Comparison of ENCODE assay signal across 7 mouse cellular contexts in genomic region chr2:155691336-155691722, GRCm38 (mm10). TPM values are rescaled to one million over a fixed set of nuclear protein-coding genes. Genes with fewer than 3 reads are reported as not detected.
DNase-seq lines count a peak whose midpoint lies in the region; ATAC-seq lines count a peak whose summit lies in the region.

No protein-coding gene starts in this region.

- WGBS in embryonic facial prominence, embryonic 14.5 days: 5% methylated on average over 8 of the region's 8 CpGs
- WGBS in limb, embryonic 13.5 days: 5% methylated on average over 8 of the region's 8 CpGs
- WGBS in stomach, embryonic 16.5 days: 2% methylated on average over 8 of the region's 8 CpGs

- H3K9ac ChIP-seq in embryonic facial prominence, embryonic 14.5 days (ENCODE audit: low read depth, low read length): peak overlapping the region; percentile 97
- peak overlapping the region; percentile 95 for H3K9ac ChIP-seq in limb, embryonic 13.5 days
- H3K9ac ChIP-seq in stomach, embryonic 16.5 days (ENCODE audit: low read length): peak overlapping the region; percentile 97

- H3K9me3 ChIP-seq in megakaryocyte, embryonic 14.5 days: no peaks in the 10 kb centered on the region
- H3K9me3 ChIP-seq in embryonic facial prominence, embryonic 14.5 days (ENCODE audit: control insufficient read depth, low read length): no peaks in the 10 kb centered on the region
- no peaks in the 10 kb centered on the region for H3K9me3 ChIP-seq in limb, embryonic 13.5 days
- H3K9me3 ChIP-seq in stomach, embryonic 16.5 days (replicated peaks; ENCODE audit: control insufficient read depth, low read length): no peaks in the 10 kb centered on the region

- H3K36me3 ChIP-seq in megakaryocyte, embryonic 14.5 days (replicated peaks; ENCODE audit: low read length): peaks cover 27% of the 10 kb centered on the region
- peaks cover 13% of the 10 kb centered on the region; the same call in 1 of the 2 replicates for H3K36me3 ChIP-seq in embryonic facial prominence, embryonic 14.5 days (ENCODE audit: control insufficient read depth, insufficient read depth, low read length)
- H3K36me3 ChIP-seq in limb, embryonic 13.5 days: peaks cover 15% of the 10 kb centered on the region
- no peaks in the 10 kb centered on the region for H3K36me3 ChIP-seq in stomach, embryonic 16.5 days (ENCODE audit: control insufficient read depth, insufficient read depth, low read length)

- no peaks in the 10 kb centered on the region for H3K27me3 ChIP-seq in megakaryocyte, embryonic 14.5 days (replicated peaks)
- H3K27me3 ChIP-seq in embryonic facial prominence, embryonic 14.5 days (replicated peaks; ENCODE audit: control insufficient read depth, insufficient read depth, low read length): no peaks in the 10 kb centered on the region
- H3K27me3 ChIP-seq in limb, embryonic 13.5 days: no peaks in the 10 kb centered on the region
- no peaks in the 10 kb centered on the region for H3K27me3 ChIP-seq in stomach, embryonic 16.5 days (ENCODE audit: control insufficient read depth, insufficient read depth, low read length)

- peak overlapping the region; percentile 71 for H3K4me2 ChIP-seq in embryonic facial prominence, embryonic 14.5 days (ENCODE audit: low read depth, low read length)
- H3K4me2 ChIP-seq in limb, embryonic 13.5 days (replicated peaks): peak overlapping the region; percentile 77
- H3K4me2 ChIP-seq in stomach, embryonic 16.5 days (ENCODE audit: low read depth, low read length): peak overlapping the region; percentile 85

- DNase-seq in embryonic facial prominence, embryonic 14.5 days (ENCODE audit: low spot score): no peak
- DNase-seq in left cerebral cortex, adult 18-20 months (ENCODE audit: low spot score in 2 of 2): no peak
- no peak for DNase-seq in T-cell, adult 2 months (ENCODE audit: low spot score)

- H3K27ac ChIP-seq in embryonic facial prominence, embryonic 14.5 days (replicated peaks; ENCODE audit: low read depth, low read length): peak overlapping the region; percentile 88
- peak overlapping the region; percentile 69; the same call in 1 of the 2 replicates for H3K27ac ChIP-seq in limb, embryonic 13.5 days
- peak overlapping the region; percentile 89 for H3K27ac ChIP-seq in stomach, embryonic 16.5 days (ENCODE audit: low read length)

- peaks cover 58% of the 10 kb centered on the region for H3K4me1 ChIP-seq in megakaryocyte, embryonic 14.5 days
- H3K4me1 ChIP-seq in embryonic facial prominence, embryonic 14.5 days (ENCODE audit: control insufficient read depth, insufficient read depth, low read length): peaks cover 13% of the 10 kb centered on the region; the same call in 1 of the 2 replicates
- peaks cover 22% of the 10 kb centered on the region for H3K4me1 ChIP-seq in limb, embryonic 13.5 days
- peaks cover 17% of the 10 kb centered on the region for H3K4me1 ChIP-seq in stomach, embryonic 16.5 days (ENCODE audit: control insufficient read depth, insufficient read depth, low read length)

- no peak for ATAC-seq in megakaryocyte, adult 5-6 weeks (ENCODE audit: poor library complexity, severe bottlenecking)
- no peak for ATAC-seq in embryonic facial prominence, embryonic 14.5 days (ENCODE audit: low read depth)
- no peak for ATAC-seq in limb, embryonic 13.5 days (ENCODE audit: low FRiP score, low read depth)
- no peak for ATAC-seq in stomach, embryonic 16.5 days (ENCODE audit: insufficient read depth, low FRiP score)

- H3K4me3 ChIP-seq in megakaryocyte, embryonic 14.5 days (replicated peaks): peak overlapping the region; percentile 99
- peak overlapping the region; percentile 98 for H3K4me3 ChIP-seq in embryonic facial prominence, embryonic 14.5 days (ENCODE audit: low read depth, low read length)
- peak overlapping the region; percentile 96 for H3K4me3 ChIP-seq in limb, embryonic 13.5 days
- H3K4me3 ChIP-seq in stomach, embryonic 16.5 days (replicated peaks; ENCODE audit: low read length): peak overlapping the region; percentile 98

RNA-seq across cellular contexts. Expression of gene Trpc4ap, which starts 0.9 kb away (rescaled TPM):
- polyA plus RNA-seq in megakaryocyte, embryonic 14.5 days (2012; ENCODE audit: insufficient read depth, low replicate concordance): 80.8 and 188 TPM in 2 replicates
- total RNA-seq in megakaryocyte, adult 5-6 weeks (2015): 63.0 and 80.0 TPM in 2 replicates
- 104 and 106 TPM in 2 replicates for total RNA-seq in megakaryocyte, adult 5-6 weeks (2017)
- 131 and 147 TPM in 2 replicates for polyA plus RNA-seq in embryonic facial prominence, embryonic 14.5 days (2014; fragmentation: Nextera tagmentation; extraction: Ambion mirVana)
- polyA plus RNA-seq in limb, embryonic 13.5 days (2015; fragmentation: Nextera tagmentation; extraction: Ambion mirVana): 150 and 160 TPM in 2 replicates
- polyA plus RNA-seq in stomach, embryonic 16.5 days (2015; fragmentation: Nextera tagmentation; extraction: Ambion mirVana): 111 and 115 TPM in 2 replicates
- 100 to 1,000 TPM; 142 to 144 TPM for total RNA-seq in left cerebral cortex, adult 18-20 months (2021)

RNA-seq across cellular contexts. Expression of gene Edem2, which starts 37.9 kb away (rescaled TPM):
- 90.3 and 158 TPM in 2 replicates for polyA plus RNA-seq in megakaryocyte, embryonic 14.5 days (2012; ENCODE audit: insufficient read depth, low replicate concordance)
- 23.4 and 25.9 TPM in 2 replicates for total RNA-seq in megakaryocyte, adult 5-6 weeks (2015)
- total RNA-seq in megakaryocyte, adult 5-6 weeks (2017): 34.8 and 34.9 TPM in 2 replicates
- 34.0 and 35.2 TPM in 2 replicates for polyA plus RNA-seq in embryonic facial prominence, embryonic 14.5 days (2014; fragmentation: Nextera tagmentation; extraction: Ambion mirVana)
- polyA plus RNA-seq in limb, embryonic 13.5 days (2015; fragmentation: Nextera tagmentation; extraction: Ambion mirVana): 27.3 and 28.2 TPM in 2 replicates
- 112 and 114 TPM in 2 replicates for polyA plus RNA-seq in stomach, embryonic 16.5 days (2015; fragmentation: Nextera tagmentation; extraction: Ambion mirVana)
- 10 to 100 TPM; 18.2 to 19.9 TPM for total RNA-seq in left cerebral cortex, adult 18-20 months (2021)

RNA-seq across cellular contexts. Expression of gene Gm17581, which starts 44.3 kb away (rescaled TPM):
- polyA plus RNA-seq in megakaryocyte, embryonic 14.5 days (2012; ENCODE audit: insufficient read depth, low replicate concordance): not detected in 2 replicates
- not detected in 2 replicates for total RNA-seq in megakaryocyte, adult 5-6 weeks (2015)
- total RNA-seq in megakaryocyte, adult 5-6 weeks (2017): not detected in 2 replicates
- polyA plus RNA-seq in embryonic facial prominence, embryonic 14.5 days (2014; fragmentation: Nextera tagmentation; extraction: Ambion mirVana): not detected in 2 replicates
- polyA plus RNA-seq in limb, embryonic 13.5 days (2015; fragmentation: Nextera tagmentation; extraction: Ambion mirVana): not detected in 2 replicates
- not detected in 2 replicates for polyA plus RNA-seq in stomach, embryonic 16.5 days (2015; fragmentation: Nextera tagmentation; extraction: Ambion mirVana)
- not detected for total RNA-seq in left cerebral cortex, adult 18-20 months (2021)

RNA-seq across cellular contexts. Expression of gene Procr, which starts 59.6 kb away (rescaled TPM):
- 1.1 TPM in 1 of 2 replicates, not detected in the other for polyA plus RNA-seq in megakaryocyte, embryonic 14.5 days (2012; ENCODE audit: insufficient read depth, low replicate concordance)
- 0.83 TPM in 1 of 2 replicates, not detected in the other for total RNA-seq in megakaryocyte, adult 5-6 weeks (2015)
- total RNA-seq in megakaryocyte, adult 5-6 weeks (2017): not detected in 2 replicates
- 8.1 and 9.1 TPM in 2 replicates for polyA plus RNA-seq in embryonic facial prominence, embryonic 14.5 days (2014; fragmentation: Nextera tagmentation; extraction: Ambion mirVana)
- polyA plus RNA-seq in limb, embryonic 13.5 days (2015; fragmentation: Nextera tagmentation; extraction: Ambion mirVana): 5.7 and 5.8 TPM in 2 replicates
- 18.2 and 23.1 TPM in 2 replicates for polyA plus RNA-seq in stomach, embryonic 16.5 days (2015; fragmentation: Nextera tagmentation; extraction: Ambion mirVana)
- 1 to 10 TPM; 1.6 to 2.0 TPM for total RNA-seq in left cerebral cortex, adult 18-20 months (2021)
